Mouse (Mus musculus): ENCODE results near the gene Mum1.

Gene Mum1

GRCm38 (mm10) chr10:80226416-80227165, at the start of gene Mum1:
Gene Mum1, plus strand, starts transcription at chr10:80226434.
- CTCF ChIA-PET = interaction anchor here (0.5 to 1.7 kb wide), 81 partner anchors 9 to 1962 kb away, joined by 3 to 20 read pairs (median 4); partner anchors contain the start of genes Pcsk4 (in 2 of the 4), Reep6 (in 2 of the 4), 1600002K03Rik (in 1 of the 4) and Abhd17a (in 1 of the 4)
- POLR2A ChIA-PET = interaction anchor here (0.5 to 2.1 kb wide), 109 partner anchors 8 to 703 kb away, joined by 3 to 33 read pairs (median 4); partner anchors contain the start of genes Gamt (in 3 of the 4), Rps15 (in 3 of the 4), 1600002K03Rik (in 2 of the 4) and Apc2 (in 2 of the 4)

GRCm38 (mm10) chr10:80177441-80178279, 48.6 kb upstream of the Mum1 start:
- ChIA-PET POLR2A (interaction anchor here in 2 of 4 experiments (0.6 to 5.3 kb wide), 16 partner anchors 9 to 1254 kb away, joined by 3 to 36 read pairs (median 4); partner anchors contain the start of genes Dazap1 (in 1 of the 2), Gamt (in 1 of the 2), Mum1 (in 1 of the 2) and Rps15 (in 1 of the 2)), CTCF (interaction anchor here in 3 of 4 experiments (0.6 to 2.8 kb wide), 9 partner anchors 49 to 329 kb away, joined by 3 to 13 read pairs (median 4); partner anchors contain the start of gene Mum1 (in 1 of the 3))

- ChIA-PET CTCF (interaction anchor here in 3 of 4 experiments (0.9 to 2.1 kb wide), 12 partner anchors 20 to 327 kb away, joined by 3 to 8 read pairs (median 4); partner anchors contain the start of gene Mum1 (in 1 of the 3)), POLR2A (interaction anchor here in 3 of 4 experiments (0.5 to 5.3 kb wide), 20 partner anchors 9 to 134 kb away, joined by 3 to 36 read pairs (median 4); partner anchors contain the start of genes Mum1 (in 2 of the 3), Rps15 (in 2 of the 3), Cirbp (in 1 of the 3) and Dazap1 (in 1 of the 3))
Measured at GRCm38 (mm10) chr10:80179068-80180051, 46.9 kb upstream of the Mum1 start, which contains the start of gene Efna2. Gene Efna2, plus strand, starts transcription at chr10:80179482.

- CTCF ChIA-PET = interaction anchor here in 2 of 4 experiments (1.0 to 2.1 kb wide), 6 partner anchors 19 to 194 kb away, joined by 3 to 8 read pairs (median 5); no protein-coding TSS in a partner anchor
- POLR2A ChIA-PET = interaction anchor here (0.5 to 5.3 kb wide), 11 partner anchors 8 to 329 kb away, joined by 3 to 36 read pairs (median 5); partner anchors contain the start of genes 1600002K03Rik (in 1 of the 4) and Rps15 (in 1 of the 4)
Measured at GRCm38 (mm10) chr10:80180288-80180687, 45.9 kb upstream of the Mum1 start.

GRCm38 (mm10) chr10:80180823-80181222, 45.4 kb upstream of the Mum1 start:
- CTCF ChIA-PET = interaction anchor here in 3 of 4 experiments (0.5 to 1.5 kb wide), 6 partner anchors 19 to 193 kb away, joined by 3 to 8 read pairs (median 4); no protein-coding TSS in a partner anchor
- POLR2A ChIA-PET = interaction anchor here (0.5 to 5.3 kb wide), 16 partner anchors 9 to 675 kb away, joined by 3 to 36 read pairs (median 3); partner anchors contain the start of genes 1600002K03Rik (in 1 of the 4), Mum1 (in 1 of the 4), Ptbp1 (in 1 of the 4) and Rps15 (in 1 of the 4)

- ChIA-PET POLR2A (interaction anchor here in 3 of 4 experiments (0.5 to 5.3 kb wide), 10 partner anchors 11 to 147 kb away, joined by 3 to 36 read pairs (median 4); partner anchors contain the start of genes 1600002K03Rik (in 1 of the 3), Pcsk4 (in 1 of the 3) and Reep6 (in 1 of the 3)), CTCF (interaction anchor here in 2 of 4 experiments (0.5 to 1.2 kb wide), 4 partner anchors 9 to 62 kb away, joined by 3 to 4 read pairs (median 3); no protein-coding TSS in a partner anchor)
Measured at GRCm38 (mm10) chr10:80182547-80182946, 43.7 kb upstream of the Mum1 start.

GRCm38 (mm10) chr10:80186649-80187048, 39.6 kb upstream of the Mum1 start:
- ChIA-PET CTCF (interaction anchor here in 2 of 4 experiments (0.6 to 1.3 kb wide), 3 partner anchors 11 to 58 kb away, joined by 4 to 16 read pairs (median 5); no protein-coding TSS in a partner anchor), POLR2A (interaction anchor here (0.6 to 2.5 kb wide), 10 partner anchors 14 to 183 kb away, joined by 3 to 16 read pairs (median 4); partner anchors contain the start of genes Dazap1 (in 1 of the 4), Gamt (in 1 of the 4) and Mum1 (in 1 of the 4))

GRCm38 (mm10) chr10:80187739-80188138, 38.5 kb upstream of the Mum1 start:
- CTCF ChIA-PET = interaction anchor here in 1 of 4 experiments (1.0 kb wide), 1 partner anchor 13 kb away, joined by 3 read pairs; no protein-coding TSS in a partner anchor
- POLR2A ChIA-PET = interaction anchor here in 1 of 4 experiments (0.5 to 1.4 kb wide), 5 partner anchors 8 to 22 kb away, joined by 3 to 6 read pairs (median 4); partner anchors contain the start of gene Efna2

- POLR2A ChIA-PET = interaction anchor here in 2 of 4 experiments (0.5 to 1.4 kb wide), 4 partner anchors 9 to 22 kb away, joined by 3 to 6 read pairs (median 6); partner anchors contain the start of gene Efna2 (in 1 of the 2)
Measured at GRCm38 (mm10) chr10:80188453-80189024, 37.7 kb upstream of the Mum1 start.

GRCm38 (mm10) chr10:80189999-80190398, 36.2 kb upstream of the Mum1 start:
- ChIA-PET POLR2A (interaction anchor here in 3 of 4 experiments (0.6 to 2.7 kb wide), 10 partner anchors 11 to 230 kb away, joined by 3 to 12 read pairs (median 3); partner anchors contain the start of genes Efna2 (in 2 of the 3), Mbd3 (in 1 of the 3) and Wdr18 (in 1 of the 3)), CTCF (interaction anchor here in 3 of 4 experiments (0.6 to 1.4 kb wide), 6 partner anchors 8 to 178 kb away, joined by 3 to 10 read pairs (median 4); partner anchors contain the start of gene Mum1 (in 1 of the 3))

More at GRCm38 (mm10) chr10:80188453-80189024, 37.7 kb upstream of the Mum1 start:
- CTCF ChIA-PET = interaction anchor here in 1 of 4 experiments (1.0 kb wide), 1 partner anchor 13 kb away, joined by 3 read pairs; no protein-coding TSS in a partner anchor

GRCm38 (mm10) chr10:80190491-80191051, 35.7 kb upstream of the Mum1 start:
- POLR2A ChIA-PET = interaction anchor here in 3 of 4 experiments (0.6 to 2.7 kb wide), 16 partner anchors 12 to 1100 kb away, joined by 3 to 12 read pairs (median 4); partner anchors contain the start of genes Efna2 (in 1 of the 3), Mbd3 (in 1 of the 3), Rps15 (in 1 of the 3) and Wdr18 (in 1 of the 3)
- CTCF ChIA-PET = interaction anchor here in 2 of 4 experiments (0.6 to 1.4 kb wide), 6 partner anchors 9 to 316 kb away, joined by 3 to 7 read pairs (median 4); no protein-coding TSS in a partner anchor

- ChIA-PET CTCF (interaction anchor here in 2 of 4 experiments (0.6 to 1.2 kb wide), 3 partner anchors 19 to 553 kb away, joined by 3 to 8 read pairs (median 7); partner anchors contain the start of gene Mum1 (in 1 of the 2)), POLR2A (interaction anchor here in 3 of 4 experiments (1.1 to 2.3 kb wide), 8 partner anchors 12 to 98 kb away, joined by 3 to 9 read pairs (median 6); partner anchors contain the start of genes Ndufs7 (in 1 of the 3) and Rps15 (in 1 of the 3))
Measured at GRCm38 (mm10) chr10:80193976-80194375, 32.3 kb upstream of the Mum1 start.

GRCm38 (mm10) chr10:80194441-80194840, 31.8 kb upstream of the Mum1 start:
- CTCF ChIA-PET = interaction anchor here in 1 of 4 experiments (0.7 kb wide), 1 partner anchor 66 kb away, joined by 3 read pairs; no protein-coding TSS in a partner anchor
- POLR2A ChIA-PET = interaction anchor here in 1 of 4 experiments (0.8 to 2.3 kb wide), 3 partner anchors 10 to 27 kb away, joined by 3 to 8 read pairs (median 6); no protein-coding TSS in a partner anchor

- ChIA-PET POLR2A (interaction anchor here in 2 of 4 experiments (1.1 to 1.4 kb wide), 4 partner anchors 12 to 96 kb away, joined by 3 to 5 read pairs (median 4); partner anchors contain the start of gene Rps15 (in 1 of the 2)), CTCF (interaction anchor here in 1 of 4 experiments (0.6 kb wide), 1 partner anchor 210 kb away, joined by 3 read pairs; no protein-coding TSS in a partner anchor)
Measured at GRCm38 (mm10) chr10:80196167-80196566, 30.1 kb upstream of the Mum1 start.
